Mouse (Mus musculus): ENCODE data around the gene Plcg1.
A peak's percentile ranks its signal among the peaks of the same experiment; 100 is the strongest.

- TF ChIP-seq CTCF (IDR thresholded peaks at IDR 0.05; ENCODE audit: extremely low read depth, insufficient read depth, low read length) (peak; percentile 46), POLR2A (IDR thresholded peaks at IDR 0.05; ENCODE audit: extremely low read depth, insufficient read depth, low read length) (no peak)
Measured at GRCm38 (mm10) chr2:160744040-160744822, 13.1 kb downstream of the Plcg1 start.

All from cortical plate, adult 2 months (tissue).